Mouse (Mus musculus): ENCODE measurements around the gene Cdc42se1. TPM values are rescaled to one million over a fixed set of nuclear protein-coding genes. Genes with fewer than 3 reads are reported as not detected.
A peak's percentile ranks its signal among the peaks of the same experiment; 100 is the strongest.

Cdc42se1 gene
- total and polyA plus RNA-seq, 3 experiments = 16.8 to 19.0 (median 18.9) TPM

GRCm38 (mm10) chr3:95281216-95282126, 52.9 kb downstream of the Cdc42se1 start, which contains the start of the genes Mindy1 and Prune1:
TSS of gene Mindy1 (plus strand) at chr3:95281345.
TSS of gene Prune1 (minus strand) at chr3:95282076.
- H3K4me3 ChIP-seq = peak within 1 kb of the TSS; percentile 88
- no peaks in the 10 kb centered on the region for H3K79me2 ChIP-seq (replicated peaks; ENCODE audit: control insufficient read depth, insufficient read depth, low read length)
- DNase-seq = peak; percentile 98 to 99
- no peaks in the 10 kb centered on the region for H3K36me3 ChIP-seq (ENCODE audit: control insufficient read depth, insufficient read depth, low read length)
- intact Hi-C loops (cut with DNase I) = loop anchor here (2.0 to 5.0 kb wide), 3 partner anchors 33 to 64 kb away; partner anchors contain the start of genes Cers2, Gabpb2 and Mllt11
- peak within 1 kb of the TSS; percentile 91 for H3K9ac ChIP-seq (ENCODE audit: low read depth, low read length)
- H3K27me3 ChIP-seq (ENCODE audit: control insufficient read depth, insufficient read depth, low read length) = no peaks in the 10 kb centered on the region
- H3K27ac ChIP-seq = peak within 1 kb of the TSS; percentile 98
- peaks cover 2% of the 10 kb centered on the region for H3K4me1 ChIP-seq (ENCODE audit: control insufficient read depth, insufficient read depth, low read length)
- TF ChIP-seq POLR2A (IDR thresholded peaks at IDR 0.05; ENCODE audit: insufficient read depth, low read depth, low read length) (peak; percentile 85), CTCF (IDR thresholded peaks at IDR 0.05) (peak; percentile 60), EP300 (IDR thresholded peaks at IDR 0.05; ENCODE audit: insufficient read depth, low read depth, low read length) (no peak)
- whole genome bisulfite sequencing = under 1% methylated on average over 53 of the region's 53 CpGs

GRCm38 (mm10) chr3:95282381-95282864, 53.9 kb downstream of the Cdc42se1 start:
- WGBS = under 1% methylated on average over 11 of the region's 11 CpGs
- peak; percentile 61 to 63 for DNase-seq
- Histone ChIP-seq H3K9ac (ENCODE audit: low read depth, low read length) (peak overlapping the region; percentile 76), H3K27me3 (ENCODE audit: control insufficient read depth, insufficient read depth, low read length) (no peaks in the 10 kb centered on the region), H3K4me1 (ENCODE audit: control insufficient read depth, insufficient read depth, low read length) (peaks cover 3% of the 10 kb centered on the region), H3K4me3 (peak overlapping the region; percentile 88), H3K27ac (peak overlapping the region; percentile 98), H3K36me3 (ENCODE audit: control insufficient read depth, insufficient read depth, low read length) (no peaks in the 10 kb centered on the region), H3K79me2 (replicated peaks; ENCODE audit: control insufficient read depth, insufficient read depth, low read length) (no peaks in the 10 kb centered on the region)
- intact Hi-C loops (cut with DNase I) = loop anchor here (2.0 to 5.0 kb wide), 3 partner anchors 32 to 65 kb away; partner anchors contain the start of genes Cers2, Gabpb2 and Mllt11
- no peak for TF ChIP-seq POLR2A (IDR thresholded peaks at IDR 0.05; ENCODE audit: insufficient read depth, low read depth, low read length)
- no peak for TF ChIP-seq EP300 (IDR thresholded peaks at IDR 0.05; ENCODE audit: insufficient read depth, low read depth, low read length)
- TF ChIP-seq CTCF (IDR thresholded peaks at IDR 0.05) = no peak

GRCm38 (mm10) chr3:95282865-95283588, 54.5 kb downstream of the Cdc42se1 start:
- Histone ChIP-seq H3K27ac (peak overlapping the region; percentile 98), H3K27me3 (ENCODE audit: control insufficient read depth, insufficient read depth, low read length) (no peaks in the 10 kb centered on the region), H3K9ac (ENCODE audit: low read depth, low read length) (peak overlapping the region; percentile 76), H3K4me1 (ENCODE audit: control insufficient read depth, insufficient read depth, low read length) (peaks cover 3% of the 10 kb centered on the region), H3K36me3 (ENCODE audit: control insufficient read depth, insufficient read depth, low read length) (no peaks in the 10 kb centered on the region), H3K4me3 (peak overlapping the region; percentile 88), H3K79me2 (replicated peaks; ENCODE audit: control insufficient read depth, insufficient read depth, low read length) (no peaks in the 10 kb centered on the region)
- WGBS = under 1% methylated on average over 51 of the region's 51 CpGs
- TF ChIP-seq EP300 (IDR thresholded peaks at IDR 0.05; ENCODE audit: insufficient read depth, low read depth, low read length) (0 out of 2 replicates have a peak, but pooled peaks have one; percentile 35), POLR2A (IDR thresholded peaks at IDR 0.05; ENCODE audit: insufficient read depth, low read depth, low read length) (peak; percentile 68), CTCF (IDR thresholded peaks at IDR 0.05) (peak; percentile 48)
- intact Hi-C loops (cut with DNase I) = loop anchor here (2.0 to 5.0 kb wide), 3 partner anchors 32 to 66 kb away; partner anchors contain the start of genes Cers2, Gabpb2 and Mllt11
- DNase-seq = peak; percentile 86 to 88

- Histone ChIP-seq H3K36me3 (ENCODE audit: control insufficient read depth, insufficient read depth, low read length) (no peaks in the 10 kb centered on the region), H3K4me1 (ENCODE audit: control insufficient read depth, insufficient read depth, low read length) (peaks cover 3% of the 10 kb centered on the region), H3K4me3 (peak overlapping the region; percentile 88), H3K9ac (ENCODE audit: low read depth, low read length) (peak overlapping the region; percentile 76), H3K79me2 (replicated peaks; ENCODE audit: control insufficient read depth, insufficient read depth, low read length) (no peaks in the 10 kb centered on the region), H3K27me3 (ENCODE audit: control insufficient read depth, insufficient read depth, low read length) (no peaks in the 10 kb centered on the region), H3K27ac (peak overlapping the region; percentile 98)
- WGBS = 3% methylated on average over 7 of the region's 7 CpGs
- DNase-seq = no peak
- no peak for TF ChIP-seq CTCF (IDR thresholded peaks at IDR 0.05)
- no peak for TF ChIP-seq EP300 (IDR thresholded peaks at IDR 0.05; ENCODE audit: insufficient read depth, low read depth, low read length)
- TF ChIP-seq POLR2A (IDR thresholded peaks at IDR 0.05; ENCODE audit: insufficient read depth, low read depth, low read length) = no peak
- intact Hi-C loops (cut with DNase I) = loop anchor here (2.0 to 5.0 kb wide), 3 partner anchors 31 to 66 kb away; partner anchors contain the start of genes Cers2, Gabpb2 and Mllt11
Observed at GRCm38 (mm10) chr3:95283589-95283941, 55.0 kb downstream of the Cdc42se1 start.

GRCm38 (mm10) chr3:95284062-95284461, 55.5 kb downstream of the Cdc42se1 start:
- 0% methylated on average over 1 of the region's 1 CpGs for WGBS
- H3K27ac ChIP-seq = peak overlapping the region; percentile 98
- peak overlapping the region; percentile 76 for H3K9ac ChIP-seq (ENCODE audit: low read depth, low read length)
- no peak for DNase-seq
- TF ChIP-seq EP300 (IDR thresholded peaks at IDR 0.05; ENCODE audit: insufficient read depth, low read depth, low read length) (no peak), CTCF (IDR thresholded peaks at IDR 0.05) (no peak), POLR2A (IDR thresholded peaks at IDR 0.05; ENCODE audit: insufficient read depth, low read depth, low read length) (no peak)
- intact Hi-C loops (cut with DNase I) = loop anchor here (5.0 kb wide), 2 partner anchors 52 to 67 kb away; partner anchors contain the start of genes Gabpb2 and Mllt11
- no peaks in the 10 kb centered on the region for H3K79me2 ChIP-seq (replicated peaks; ENCODE audit: control insufficient read depth, insufficient read depth, low read length)
- H3K4me1 ChIP-seq (ENCODE audit: control insufficient read depth, insufficient read depth, low read length) = peaks cover 3% of the 10 kb centered on the region
- H3K36me3 ChIP-seq (ENCODE audit: control insufficient read depth, insufficient read depth, low read length) = no peaks in the 10 kb centered on the region
- no peaks in the 10 kb centered on the region for H3K27me3 ChIP-seq (ENCODE audit: control insufficient read depth, insufficient read depth, low read length)
- H3K4me3 ChIP-seq = peak overlapping the region; percentile 88
